Mouse (Mus musculus) thymus, postnatal 25 days (tissue): ENCODE measurements around the gene Mmp13.
"Not testable (repeated sequence)": the region's sequence is repeated elsewhere in the genome, so short reads cannot be mapped to it uniquely, and the experiment has no call there.

Source experiments
- DNase-seq: peaks from one replicate; pipeline ENCODE4 v3.0.0; 2022

The Mmp13 gene

GRCm38 (mm10) chr9:7272214-7272613 is at the start of gene Mmp13:
Gene Mmp13, plus strand, starts transcription at chr9:7272514.
- no peak for DNase-seq

GRCm38 (mm10) chr9:7238619-7239018 is 33.7 kb upstream of the Mmp13 start:
- DNase-seq = no peak

GRCm38 (mm10) chr9:7239967-7240366 is 32.3 kb upstream of the Mmp13 start:
- DNase-seq = no peak

- peak; percentile 36 for DNase-seq
Measured at GRCm38 (mm10) chr9:7252797-7253654, 19.3 kb upstream of the Mmp13 start.

GRCm38 (mm10) chr9:7261667-7262066 is 10.6 kb upstream of the Mmp13 start:
- DNase-seq = no peak

GRCm38 (mm10) chr9:7270071-7270470 is 2.2 kb upstream of the Mmp13 start:
- DNase-seq = no peak

- no peak for DNase-seq
Measured at GRCm38 (mm10) chr9:7282565-7283302, 10.4 kb downstream of the Mmp13 start.

- DNase-seq = not testable (repeated sequence)
Measured at GRCm38 (mm10) chr9:7283303-7283684, 11.0 kb downstream of the Mmp13 start.

- no peak for DNase-seq
Measured at GRCm38 (mm10) chr9:7289501-7289900, 17.2 kb downstream of the Mmp13 start.

- DNase-seq = no peak
Measured at GRCm38 (mm10) chr9:7289901-7290300, 17.6 kb downstream of the Mmp13 start.

GRCm38 (mm10) chr9:7292132-7292531 is 19.8 kb downstream of the Mmp13 start:
- DNase-seq = no peak

- no peak for DNase-seq
Measured at GRCm38 (mm10) chr9:7331847-7332246, 59.5 kb downstream of the Mmp13 start.
